Mouse (Mus musculus) spleen, postnatal 14 days (tissue): ENCODE measurements around the gene Fbxo44.
"Not testable (repeated sequence)": the region's sequence is repeated elsewhere in the genome, so short reads cannot be mapped to it uniquely, and the experiment has no call there.

Experiments
- DNase-seq, 2 experiments: peaks; one replicate each; pipeline ENCODE4 v3.0.0; 2021 to 2022; ENCODE audit warnings: low spot score in 2 of 2

Fbxo44 gene

GRCm38 (mm10) chr4:148160436-148161390, at the start of gene Fbxo44, which contains the start of gene Fbxo2:
TSS of gene Fbxo44 (minus strand) at chr4:148160482.
TSS of gene Fbxo2 (plus strand) at chr4:148160621.
- DNase-seq = no peak

DNA sequence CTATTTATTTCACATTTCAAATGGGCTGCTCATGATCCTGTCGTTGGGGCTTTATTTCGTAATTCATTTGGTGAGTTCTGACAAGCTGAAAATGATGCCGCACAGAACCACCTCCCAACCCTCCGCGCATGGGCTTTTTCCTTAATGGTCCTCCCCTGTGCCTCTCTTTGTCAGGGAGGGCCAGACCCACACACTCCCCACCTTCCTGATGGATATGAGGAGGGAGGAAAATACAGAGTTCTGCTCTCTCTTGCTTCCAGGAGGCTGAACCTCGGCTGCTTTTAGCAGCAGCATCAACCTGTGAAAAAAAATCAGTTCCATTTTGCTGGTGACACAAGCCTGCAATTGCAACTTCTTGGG, 44.6 kb upstream of the Fbxo44 start:
- DNase-seq = no peak

DNA sequence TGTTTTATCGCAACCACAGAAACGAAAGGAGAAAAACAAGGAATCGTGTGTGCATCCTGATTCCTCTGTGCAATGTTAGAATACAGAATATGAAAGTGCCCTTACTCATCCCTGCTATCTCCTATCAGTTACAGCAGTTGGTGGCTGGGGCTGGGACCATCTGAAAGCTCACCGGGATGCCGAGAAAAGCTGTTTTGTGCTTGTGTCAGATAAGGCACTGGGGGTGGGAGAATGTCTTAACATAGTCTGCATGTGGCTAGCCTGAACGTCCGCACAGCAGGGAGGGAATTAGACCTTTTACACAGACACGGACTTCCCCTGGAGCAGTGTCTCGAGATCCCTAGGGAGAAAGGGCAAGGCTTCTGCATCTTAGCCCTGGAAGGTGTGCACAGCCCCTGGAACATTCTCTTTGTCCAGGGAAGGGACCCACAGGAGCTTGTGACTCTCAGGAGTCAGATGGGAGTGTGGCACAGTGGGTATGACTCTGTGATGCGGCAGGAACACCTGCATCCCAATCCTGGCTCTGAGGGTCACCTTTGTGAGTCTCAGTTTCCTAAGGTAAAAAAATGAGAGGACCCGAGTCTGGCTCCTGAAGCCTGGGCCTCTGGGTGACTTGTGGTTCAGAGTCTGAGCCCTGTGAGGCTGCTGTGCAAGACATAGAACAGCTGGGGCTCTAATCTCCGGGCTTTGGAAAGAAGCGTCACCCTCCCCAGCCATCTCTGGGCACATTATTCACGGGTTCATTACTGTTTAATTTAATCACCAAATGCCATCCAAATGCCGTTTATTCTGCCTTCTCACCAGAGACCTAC, 44.0 kb upstream of the Fbxo44 start:
- DNase-seq = peak; percentile 28 to 37

DNA sequence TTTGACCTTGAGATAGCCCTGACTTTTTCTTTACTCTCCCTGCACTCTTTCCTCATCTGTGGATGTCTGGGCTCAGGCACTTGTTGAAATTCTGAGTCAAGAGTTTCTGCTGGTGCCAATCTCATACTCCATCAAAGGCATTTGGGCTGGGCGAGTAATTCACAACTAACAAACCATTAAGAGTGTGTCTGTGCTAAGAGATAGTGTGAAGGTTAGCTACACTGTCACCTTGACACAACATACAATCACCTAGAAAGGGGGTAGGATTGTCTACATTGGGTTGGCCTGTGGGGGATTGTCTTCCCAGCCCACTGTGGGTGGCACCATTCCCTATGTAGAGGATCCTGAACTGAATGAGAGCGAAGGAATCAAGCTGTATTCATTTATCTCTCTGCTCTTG, 43.3 kb upstream of the Fbxo44 start:
- DNase-seq = no peak

DNA sequence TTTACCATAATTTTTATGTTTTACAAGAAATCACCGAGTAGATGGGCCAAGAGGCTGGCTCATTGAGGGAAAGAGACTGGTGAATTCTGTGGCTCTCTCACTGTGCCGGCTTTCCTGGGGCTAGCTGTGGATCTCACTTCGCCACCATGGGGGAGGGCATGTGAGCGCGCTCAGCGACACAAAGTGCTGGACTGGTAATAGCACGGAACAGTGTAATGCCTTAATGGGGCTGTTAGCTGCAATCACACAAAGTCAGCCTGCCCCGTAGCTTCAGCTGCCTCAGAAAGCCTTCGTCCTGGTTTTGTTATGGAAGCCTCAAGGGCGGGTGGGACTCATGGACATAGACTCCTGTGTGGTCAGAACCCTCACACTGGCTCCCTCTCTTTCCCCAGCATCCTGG, 38.4 kb upstream of the Fbxo44 start:
- DNase-seq = no peak

- DNase-seq = no peak
Observed at GRCm38 (mm10) chr4:148194400-148194799, 34.1 kb upstream of the Fbxo44 start.

- no peak for DNase-seq
Observed at GRCm38 (mm10) chr4:148192707-148193245, 32.5 kb upstream of the Fbxo44 start.

DNA sequence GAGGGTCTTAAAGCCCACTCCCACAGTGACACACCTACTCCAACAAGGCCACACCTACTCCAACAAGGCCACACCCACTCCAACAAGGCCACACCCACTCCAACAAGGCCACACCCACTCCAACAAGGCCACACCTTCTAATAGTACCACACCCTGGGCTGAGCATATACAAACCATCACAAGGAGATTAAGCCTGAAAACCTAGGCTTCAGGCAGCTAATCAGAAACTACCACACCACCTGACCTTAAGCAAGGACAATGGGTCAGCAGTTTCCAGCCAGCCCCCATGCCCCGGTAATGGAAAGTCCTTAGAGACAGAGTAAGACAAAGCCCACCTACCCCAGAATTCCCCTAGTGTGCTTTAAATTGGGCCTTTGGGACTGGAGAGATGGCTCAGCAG, 28.5 kb upstream of the Fbxo44 start:
- not testable (repeated sequence) for DNase-seq

GRCm38 (mm10) chr4:148185819-148186218, 25.5 kb upstream of the Fbxo44 start:
- no peak for DNase-seq

GRCm38 (mm10) chr4:148184564-148184963, 24.3 kb upstream of the Fbxo44 start:
- no peak for DNase-seq

- no peak for DNase-seq
Observed at GRCm38 (mm10) chr4:148182363-148182762, 22.1 kb upstream of the Fbxo44 start.

DNA sequence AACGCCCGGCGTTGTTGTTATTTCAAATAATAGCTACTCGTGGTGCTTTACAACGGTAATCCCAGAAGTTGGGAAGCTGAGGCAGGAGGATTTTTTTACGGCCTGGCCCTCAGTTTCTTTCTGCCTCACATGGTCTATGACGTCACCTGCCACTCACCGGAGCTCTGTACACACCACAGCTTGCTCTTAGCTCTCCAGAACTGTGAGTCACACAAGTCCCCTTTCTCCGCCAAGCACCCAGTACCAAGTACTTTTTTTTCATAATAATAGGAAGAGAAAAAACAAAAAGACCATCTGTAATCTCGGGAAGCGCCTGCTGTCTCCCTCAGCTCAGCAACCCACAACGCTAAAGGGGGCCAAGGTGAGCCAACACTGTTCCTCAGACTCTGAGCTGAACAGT, 21.2 kb upstream of the Fbxo44 start:
- DNase-seq = no peak

DNA sequence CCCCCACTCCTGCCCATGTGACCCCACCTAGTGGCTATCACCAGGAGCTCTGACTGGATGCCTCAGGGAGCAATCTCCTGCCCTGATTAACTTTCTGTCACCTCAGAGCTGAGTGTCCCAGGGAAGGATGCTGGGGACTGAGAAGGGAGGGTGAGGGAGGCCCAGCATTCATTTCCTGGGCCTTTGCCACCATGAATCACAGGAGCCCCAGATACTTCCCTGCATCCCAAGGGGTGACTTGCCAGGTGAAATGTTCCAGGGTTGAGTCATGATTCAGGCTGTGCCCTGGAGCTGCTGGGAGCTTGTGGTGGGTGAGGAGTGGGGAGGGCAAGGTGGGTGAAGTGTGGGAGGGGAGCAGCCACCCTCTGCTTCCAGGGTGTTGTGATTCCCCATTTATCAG, 17.4 kb upstream of the Fbxo44 start:
- DNase-seq = no peak

DNA sequence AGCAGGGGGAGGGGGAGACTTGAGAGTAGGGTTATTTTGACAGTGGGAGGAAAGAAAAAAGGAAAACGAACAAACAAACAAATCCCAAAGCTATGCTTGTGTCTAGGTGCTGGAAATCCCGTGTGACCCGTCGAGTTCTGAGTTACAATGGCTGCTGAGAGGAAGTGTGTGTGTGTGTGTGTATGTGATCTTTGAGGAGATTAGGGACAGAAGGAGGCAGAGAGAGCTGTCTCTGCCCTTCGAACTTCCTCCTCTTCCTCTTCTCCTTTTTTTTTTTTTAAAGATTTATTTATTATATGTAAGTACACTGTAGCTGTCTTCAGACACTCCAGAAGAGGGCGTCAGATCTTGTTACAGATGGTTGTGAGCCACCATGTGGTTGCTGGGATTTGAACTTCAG, 16.3 kb upstream of the Fbxo44 start:
- DNase-seq = not testable (repeated sequence)

GRCm38 (mm10) chr4:148174495-148174862, 14.2 kb upstream of the Fbxo44 start:
- DNase-seq = no peak

DNA sequence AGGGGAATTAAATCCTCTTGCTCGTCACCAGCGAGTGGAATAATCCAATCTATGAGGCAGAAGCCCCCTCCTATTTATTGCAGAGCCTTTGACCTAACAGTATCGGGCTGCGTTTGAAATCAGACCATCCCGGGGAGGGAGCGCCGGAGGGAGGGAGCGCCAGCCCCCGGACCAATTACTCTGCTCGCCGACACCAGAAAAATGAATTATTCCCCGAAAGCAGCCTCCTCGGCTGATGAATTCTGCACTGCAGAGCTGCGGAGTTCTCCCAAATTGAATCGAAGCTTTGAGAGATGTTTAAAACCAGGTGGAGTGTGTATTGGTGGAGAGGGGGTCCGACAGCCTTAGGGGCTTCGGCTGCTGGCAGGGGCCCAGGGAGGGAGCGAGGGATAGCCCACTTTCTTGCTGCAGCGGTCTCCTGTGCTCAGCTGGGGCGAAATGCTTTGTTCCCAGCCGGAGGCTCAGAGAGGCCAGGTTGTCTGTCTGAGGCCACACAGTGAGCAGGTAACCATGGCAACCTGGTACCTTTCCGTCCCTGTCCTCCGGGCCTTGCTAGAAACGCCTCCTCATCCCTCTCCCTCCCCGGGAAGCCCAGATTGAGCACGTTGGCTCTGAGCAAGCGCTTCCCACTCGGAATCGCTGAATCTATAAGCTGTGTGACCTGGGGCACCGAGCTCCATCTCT, 13.7 kb upstream of the Fbxo44 start:
- no peak for DNase-seq

GRCm38 (mm10) chr4:148171261-148171660, 11.0 kb upstream of the Fbxo44 start:
- DNase-seq = no peak

GRCm38 (mm10) chr4:148170842-148171241, 10.6 kb upstream of the Fbxo44 start:
- DNase-seq = peak in 1 of 2 experiments; percentile 42

DNA sequence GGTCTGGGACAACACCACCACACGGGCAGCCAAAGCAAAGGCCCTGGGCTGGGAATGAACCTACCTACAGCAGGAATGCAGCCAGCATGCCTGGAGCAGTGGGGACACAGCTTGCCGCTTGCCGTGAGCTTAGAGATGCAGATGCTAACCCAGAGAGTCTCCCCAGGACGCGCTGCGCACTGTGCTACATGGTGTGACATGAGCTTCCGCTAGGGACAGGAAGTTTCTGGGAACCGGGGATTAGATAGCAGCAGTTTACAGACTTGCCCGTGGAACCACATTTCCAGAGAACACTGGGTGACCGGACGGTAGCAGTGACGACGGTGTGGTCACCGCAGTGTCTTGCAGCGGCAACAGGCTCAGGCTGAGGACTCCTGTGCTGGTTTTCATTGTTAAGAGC, 9.3 kb upstream of the Fbxo44 start:
- no peak for DNase-seq

DNA sequence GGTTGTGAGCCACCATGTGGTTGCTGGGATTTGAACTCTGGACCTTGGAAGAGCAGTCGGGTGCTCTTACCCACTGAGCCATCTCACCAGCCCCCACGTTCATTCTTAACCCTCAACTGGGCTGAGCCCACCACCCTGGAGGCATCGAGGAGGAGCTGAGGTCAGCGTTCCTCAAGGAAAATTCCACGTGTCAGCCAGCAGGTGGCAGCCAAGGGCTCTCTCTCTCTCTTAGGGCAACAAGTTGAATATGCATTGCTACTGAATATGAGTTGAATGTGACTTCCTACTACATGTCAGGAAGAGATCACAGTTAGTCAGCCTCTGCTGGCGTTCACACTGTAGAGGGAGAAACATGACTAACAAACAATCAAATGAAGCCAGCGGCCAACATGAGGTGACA, 8.0 kb upstream of the Fbxo44 start:
- peak; percentile 30 to 54 for DNase-seq

GRCm38 (mm10) chr4:148166986-148167385, 6.7 kb upstream of the Fbxo44 start:
- DNase-seq = peak; percentile 37 to 61

DNA sequence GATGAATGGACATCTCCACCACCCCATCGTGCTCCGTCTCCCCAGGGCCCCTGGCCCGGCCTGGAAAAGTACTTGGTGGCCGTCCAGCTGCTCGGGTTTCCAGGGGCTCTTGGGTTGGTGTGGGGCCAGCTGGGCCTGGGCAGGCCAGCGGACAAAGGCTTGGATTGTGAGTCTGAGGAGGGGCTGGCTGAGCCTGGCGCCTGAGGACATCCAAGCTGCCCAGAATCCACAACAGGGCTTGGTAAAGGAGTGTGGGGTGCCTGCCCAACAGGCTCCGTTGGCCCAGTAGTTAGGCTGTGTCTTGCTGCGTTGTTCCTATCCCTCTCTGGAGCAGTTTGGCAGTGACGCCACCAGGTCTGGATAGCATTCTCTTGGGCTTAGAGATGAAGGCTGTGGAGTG, 6.1 kb upstream of the Fbxo44 start:
- no peak for DNase-seq
